Mouse (Mus musculus) embryonic facial prominence, embryonic 11.5 days (tissue): Measurements from ENCODE around the gene Esr1. TPM values are rescaled to one million over a fixed set of nuclear protein-coding genes. Genes with fewer than 3 reads are reported as not detected.

Experiments
- ATAC-seq: fragments of 200-750 bp; cut with Nextera tagmentation; replicated peaks from 2 replicates; pipeline ENCODE4 v1.8.0; 2017; ENCODE audit warnings: low read depth; ENCODE audit not compliant: insufficient number of reproducible peaks, low FRiP score, low TSS enrichment
- DNase-seq: peaks from one replicate; pipeline ENCODE4 v3.0.0-alpha.2; 2015; ENCODE audit warnings: low spot score
- H3K27ac ChIP-seq: fragments of 300-500 bp; sonication (generic); replicated peaks from 2 replicates; pipeline ENCODE4 v1.5.1; 2014; ENCODE audit warnings: mild to moderate bottlenecking, low read depth, low read length, control low read depth
- H3K27me3 ChIP-seq: fragments of 300-500 bp; sonication (generic); 2 replicates; pipeline ENCODE4 v1.6.1; 2014; ENCODE audit warnings: mild to moderate bottlenecking, low read length, moderate library complexity, mixed read lengths; ENCODE audit not compliant: control insufficient read depth, insufficient read depth
- H3K36me3 ChIP-seq: fragments of 300-500 bp; sonication (generic); replicated peaks from 2 replicates; pipeline ENCODE4 v1.6.1; 2014; ENCODE audit warnings: low read depth, mild to moderate bottlenecking, low read length, moderate library complexity, mixed read lengths; ENCODE audit not compliant: control insufficient read depth, insufficient read depth
- H3K4me1 ChIP-seq: fragments of 300-500 bp; sonication (generic); 2 replicates; pipeline ENCODE4 v1.6.1; 2014; ENCODE audit warnings: low read length, mixed read lengths; ENCODE audit not compliant: control insufficient read depth, insufficient read depth
- H3K4me2 ChIP-seq: fragments of 300-500 bp; sonication (generic); 2 replicates; pipeline ENCODE4 v1.6.1; 2014; ENCODE audit warnings: low read depth, mild to moderate bottlenecking, control low read depth, low read length, moderate library complexity
- H3K4me3 ChIP-seq: fragments of 300-500 bp; sonication (generic); 2 replicates; pipeline ENCODE4 v1.5.1; 2014; ENCODE audit warnings: low read depth, low read length, control low read depth
- H3K9ac ChIP-seq: fragments of 300-500 bp; sonication (generic); replicated peaks from 2 replicates; pipeline ENCODE4 v1.6.1; 2014; ENCODE audit warnings: mild to moderate bottlenecking, control low read depth, low read length
- H3K9me3 ChIP-seq: fragments of 300-500 bp; sonication (generic); replicated peaks from 2 replicates; pipeline ENCODE4 v1.6.1; 2016; ENCODE audit warnings: mild to moderate bottlenecking, low read length, inconsistent platforms, mixed read lengths; ENCODE audit not compliant: control insufficient read depth
- WGBS: fragments of 180-500 bp; shearing (Covaris S2); extraction: QIAGEN DNeasy Blood & Tissue Kit; methylation state at CpG from one replicate; pipeline ENCODE4 v1.1.7; 2014; 5-methylcytosine and 5-hydroxymethylcytosine counted together
- polyA plus RNA-seq: library from polyadenylated mRNA; unstranded; fragments of >200 nt; fragmentation: Nextera tagmentation; extraction: Ambion mirVana; gene quantifications from 2 replicates; pipeline ENCODE4 v1.2.1, GENCODE M21; 2014

Gene Esr1
- polyA plus RNA-seq, 1 experiment from 2014 or later: 0.10 TPM

- Histone ChIP-seq H3K4me1 (no peaks in the 10 kb centered on the region), H3K27ac (no peak overlapping the region), H3K27me3 (no peaks in the 10 kb centered on the region), H3K9ac (no peak overlapping the region), H3K4me2 (no peak overlapping the region), H3K4me3 (no peak overlapping the region), H3K9me3 (no peaks in the 10 kb centered on the region), H3K36me3 (no peaks in the 10 kb centered on the region)
- WGBS: 87% methylated on average over 4 of the region's 4 CpGs
- ATAC-seq (no peak), DNase-seq (no peak)
Measured at GRCm38 (mm10) chr10:4919046-4919445, 307.7 kb downstream of the Esr1 start.

GRCm38 (mm10) chr10:4923616-4924015 lies 312.2 kb downstream of the Esr1 start:
- Histone ChIP-seq H3K4me2 (no peak overlapping the region), H3K9me3 (no peaks in the 10 kb centered on the region), H3K27ac (no peak overlapping the region), H3K4me1 (no peaks in the 10 kb centered on the region), H3K9ac (no peak overlapping the region), H3K4me3 (no peak overlapping the region), H3K36me3 (no peaks in the 10 kb centered on the region), H3K27me3 (no peaks in the 10 kb centered on the region)
- ATAC-seq: no peak
- no peak for DNase-seq
- WGBS: 75% methylated on average over 2 of the region's 2 CpGs

- no peaks in the 10 kb centered on the region for H3K4me1 ChIP-seq
- DNase-seq (no peak), ATAC-seq (no peak)
- no peak overlapping the region for H3K4me3 ChIP-seq
- 94% methylated on average over 2 of the region's 2 CpGs for WGBS
- no peaks in the 10 kb centered on the region for H3K27me3 ChIP-seq
- no peak overlapping the region for H3K4me2 ChIP-seq
- H3K9ac ChIP-seq: no peak overlapping the region
- H3K36me3 ChIP-seq: no peaks in the 10 kb centered on the region
- H3K27ac ChIP-seq: no peak overlapping the region
- no peaks in the 10 kb centered on the region for H3K9me3 ChIP-seq
Measured at GRCm38 (mm10) chr10:4924391-4924790, 313.0 kb downstream of the Esr1 start.

GRCm38 (mm10) chr10:4943148-4943547 lies 331.8 kb downstream of the Esr1 start:
- H3K4me3 ChIP-seq: no peak overlapping the region
- H3K9ac ChIP-seq: no peak overlapping the region
- no peak overlapping the region for H3K4me2 ChIP-seq
- ATAC-seq: no peak
- no peaks in the 10 kb centered on the region for H3K27me3 ChIP-seq
- H3K36me3 ChIP-seq: no peaks in the 10 kb centered on the region
- H3K4me1 ChIP-seq: no peaks in the 10 kb centered on the region
- no peak overlapping the region for H3K27ac ChIP-seq
- no peak for DNase-seq
- WGBS: 85% methylated on average over 5 of the region's 5 CpGs
- H3K9me3 ChIP-seq: no peaks in the 10 kb centered on the region

- H3K9me3 ChIP-seq: no peaks in the 10 kb centered on the region
- no peaks in the 10 kb centered on the region for H3K36me3 ChIP-seq
- H3K27me3 ChIP-seq: no peaks in the 10 kb centered on the region
- WGBS: 67% methylated on average over 2 of the region's 2 CpGs
- no peak overlapping the region for H3K4me3 ChIP-seq
- no peak for DNase-seq
- no peaks in the 10 kb centered on the region for H3K4me1 ChIP-seq
- ATAC-seq: no peak
- no peak overlapping the region for H3K27ac ChIP-seq
- no peak overlapping the region for H3K4me2 ChIP-seq
- no peak overlapping the region for H3K9ac ChIP-seq
Measured at GRCm38 (mm10) chr10:4944725-4945124, 333.3 kb downstream of the Esr1 start.

- Histone ChIP-seq H3K4me3 (no peak overlapping the region), H3K9ac (no peak overlapping the region), H3K4me1 (no peaks in the 10 kb centered on the region), H3K4me2 (no peak overlapping the region), H3K27me3 (no peaks in the 10 kb centered on the region), H3K9me3 (no peaks in the 10 kb centered on the region), H3K27ac (no peak overlapping the region), H3K36me3 (no peaks in the 10 kb centered on the region)
- no peak for ATAC-seq
- no peak for DNase-seq
- whole genome bisulfite sequencing: 35% methylated on average over 1 of the region's 1 CpGs
Measured at GRCm38 (mm10) chr10:4965768-4966167, 354.4 kb downstream of the Esr1 start.

GRCm38 (mm10) chr10:4971156-4971555 lies 359.8 kb downstream of the Esr1 start:
- H3K4me1 ChIP-seq: no peaks in the 10 kb centered on the region
- WGBS: 78% methylated on average over 7 of the region's 7 CpGs
- no peak for ATAC-seq
- H3K9ac ChIP-seq: no peak overlapping the region
- H3K27ac ChIP-seq: no peak overlapping the region
- H3K27me3 ChIP-seq: no peaks in the 10 kb centered on the region
- no peak for DNase-seq
- H3K9me3 ChIP-seq: no peaks in the 10 kb centered on the region
- no peak overlapping the region for H3K4me3 ChIP-seq
- H3K4me2 ChIP-seq: no peak overlapping the region
- H3K36me3 ChIP-seq: no peaks in the 10 kb centered on the region

- no peak overlapping the region for H3K4me2 ChIP-seq
- no peak for ATAC-seq
- no peaks in the 10 kb centered on the region for H3K27me3 ChIP-seq
- no peaks in the 10 kb centered on the region for H3K4me1 ChIP-seq
- H3K27ac ChIP-seq: no peak overlapping the region
- no peak overlapping the region for H3K4me3 ChIP-seq
- no peaks in the 10 kb centered on the region for H3K36me3 ChIP-seq
- no peak for DNase-seq
- H3K9ac ChIP-seq: no peak overlapping the region
- H3K9me3 ChIP-seq: no peaks in the 10 kb centered on the region
Measured at GRCm38 (mm10) chr10:4971586-4971985, 360.2 kb downstream of the Esr1 start.
